Mouse (Mus musculus) liver, postnatal 0 days (tissue): ENCODE results near the gene Uvrag. TPM values are rescaled to one million over a fixed set of nuclear protein-coding genes. Genes with fewer than 3 reads are reported as not detected.
A peak's percentile ranks its signal among the peaks of the same experiment; 100 is the strongest.

Experiments
- ATAC-seq: fragments of 200-750 bp; cut with Nextera tagmentation; 2 replicates; pipeline ENCODE4 v1.8.0; 2017; ENCODE audit warnings: mild to moderate bottlenecking, moderate library complexity
- DNase-seq: peaks from one replicate; pipeline ENCODE4 v3.0.0-alpha.2; 2016
- H3K27ac ChIP-seq: fragments of 300-500 bp; sonication (generic); 2 replicates; pipeline ENCODE4 v1.5.1; 2014; ENCODE audit warnings: antibody characterized with exemption, moderate library complexity, mild to moderate bottlenecking, low read depth
- H3K27me3 ChIP-seq: fragments of 300-500 bp; sonication (generic); 2 replicates; pipeline ENCODE4 v1.6.1; 2014; ENCODE audit warnings: low read length, control low read depth, mixed read lengths; ENCODE audit not compliant: insufficient read depth
- H3K36me3 ChIP-seq: fragments of 300-500 bp; sonication (generic); replicated peaks from 2 replicates; pipeline ENCODE4 v1.6.1; 2014; ENCODE audit warnings: mild to moderate bottlenecking, control low read depth, low read length, moderate library complexity, mixed read lengths; ENCODE audit not compliant: insufficient read depth
- H3K4me1 ChIP-seq: fragments of 300-500 bp; sonication (generic); 2 replicates; pipeline ENCODE4 v1.6.1; 2014; ENCODE audit warnings: antibody characterized with exemption, mild to moderate bottlenecking, control low read depth; ENCODE audit not compliant: insufficient read depth
- H3K4me2 ChIP-seq: fragments of 300-500 bp; sonication (generic); 2 replicates; pipeline ENCODE4 v1.6.1; 2014; ENCODE audit warnings: low read depth, mild to moderate bottlenecking, low read length, moderate library complexity, mixed read lengths
- H3K4me3 ChIP-seq: fragments of 300-500 bp; sonication (generic); 2 replicates; pipeline ENCODE4 v1.5.1; 2014; ENCODE audit warnings: low read depth, low read length
- H3K9ac ChIP-seq: fragments of 300-500 bp; sonication (generic); replicated peaks from 2 replicates; pipeline ENCODE4 v1.6.1; 2014; ENCODE audit warnings: mild to moderate bottlenecking, moderate library complexity
- H3K9me3 ChIP-seq: fragments of 300-500 bp; sonication (generic); 2 replicates; pipeline ENCODE4 v1.6.1; 2016; ENCODE audit warnings: mild to moderate bottlenecking, control low read depth, low read length, mixed read lengths
- CTCF ChIP-seq: sonication (generic); IDR thresholded peaks from 2 replicates; pipeline ENCODE4 v1.5.1; 2016; ENCODE audit warnings: antibody characterized with exemption, low read depth
- EP300 ChIP-seq: IDR thresholded peaks from 2 replicates; pipeline ENCODE4 v1.6.1; 2016; ENCODE audit warnings: antibody characterized with exemption, low read depth, mild to moderate bottlenecking
- WGBS: fragments of 180-500 bp; shearing (Covaris S2); extraction: QIAGEN DNeasy Blood & Tissue Kit; methylation state at CpG from one replicate; pipeline ENCODE4 v1.1.7; 2014; ENCODE audit not compliant: insufficient replicate concordance; 5-methylcytosine and 5-hydroxymethylcytosine counted together
- polyA plus RNA-seq: library from polyadenylated mRNA; unstranded; fragments of >200 nt; fragmentation: Nextera tagmentation; extraction: Ambion mirVana; gene quantifications from 2 replicates; pipeline ENCODE4 v1.2.1, GENCODE M21; 2015

The Uvrag gene
- polyA plus RNA-seq, 1 experiment from 2014 or later, result 11.9 TPM

GRCm38 (mm10) chr7:99021277-99021676 lies 119.7 kb downstream of the Uvrag start:
- WGBS, result 55% methylated on average over 4 of the region's 4 CpGs
- H3K4me3 ChIP-seq, result no peak overlapping the region

GRCm38 (mm10) chr7:99020353-99020752 lies 120.6 kb downstream of the Uvrag start:
- no peak for DNase-seq
- 60% methylated on average over 4 of the region's 4 CpGs for WGBS
- peaks cover 2% of the 10 kb centered on the region; the same call in 1 of the 2 replicates for H3K36me3 ChIP-seq

More at GRCm38 (mm10) chr7:99021277-99021676, 119.7 kb downstream of the Uvrag start:
- Histone ChIP-seq H3K4me1 (0 out of 2 replicates have a peak, but pooled peaks cover 4% of the 10 kb centered on the region), H3K27me3 (no peaks in the 10 kb centered on the region), H3K36me3 (no peaks in the 10 kb centered on the region; the same call in 1 of the 2 replicates), H3K9ac (no peak overlapping the region), H3K4me2 (no peak overlapping the region), H3K9me3 (no peaks in the 10 kb centered on the region), H3K27ac (no peak overlapping the region)
- TF ChIP-seq EP300, result no peak
- no peak for TF ChIP-seq CTCF
- DNase-seq, result no peak
- no peak for ATAC-seq

DNA sequence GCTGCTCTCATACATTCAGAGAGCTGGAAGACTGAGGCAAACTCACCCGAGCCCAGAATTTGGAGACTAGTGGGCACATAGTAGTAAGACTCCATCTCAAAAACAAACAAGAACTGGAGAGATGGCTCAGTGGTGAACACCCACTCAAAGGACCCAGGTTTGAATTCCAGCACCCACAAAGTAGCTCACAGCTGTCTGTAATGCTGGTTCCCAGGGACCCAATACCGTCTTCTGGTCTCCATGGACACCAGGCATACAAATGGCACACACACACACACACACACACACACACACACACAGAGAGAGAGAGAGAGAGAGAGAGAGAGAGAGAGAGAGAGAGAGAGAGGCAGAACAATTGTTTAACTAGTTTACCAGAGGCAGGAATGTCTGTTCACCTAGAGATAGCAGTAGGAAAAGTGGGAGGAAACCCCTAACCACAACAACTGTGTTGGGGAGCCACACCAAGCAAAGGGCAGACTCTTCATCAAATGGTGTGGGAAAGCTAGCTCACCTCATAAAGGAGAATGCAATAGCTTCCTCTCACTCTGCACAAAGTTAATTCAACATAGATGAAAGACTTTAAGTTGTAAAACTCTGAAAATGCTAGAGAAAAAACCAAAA lies 123.6 kb downstream of the Uvrag start:
- ATAC-seq, result no peak
- Histone ChIP-seq H3K27ac (no peak overlapping the region), H3K9ac (no peak overlapping the region), H3K9me3 (no peaks in the 10 kb centered on the region), H3K36me3 (peaks cover 2% of the 10 kb centered on the region; the same call in 1 of the 2 replicates), H3K4me2 (no peak overlapping the region), H3K4me1 (0 out of 2 replicates have a peak, but pooled peaks cover 4% of the 10 kb centered on the region), H3K27me3 (no peaks in the 10 kb centered on the region), H3K4me3 (no peak overlapping the region)
- DNase-seq, result no peak
- TF ChIP-seq CTCF (no peak), EP300 (no peak)
- 69% methylated on average over 2 of the region's 2 CpGs for WGBS

More at GRCm38 (mm10) chr7:99020353-99020752, 120.6 kb downstream of the Uvrag start:
- ATAC-seq, result no peak
- Histone ChIP-seq H3K4me1 (0 out of 2 replicates have a peak, but pooled peaks cover 4% of the 10 kb centered on the region), H3K4me2 (no peak overlapping the region), H3K27ac (no peak overlapping the region), H3K27me3 (no peaks in the 10 kb centered on the region), H3K9ac (no peak overlapping the region), H3K9me3 (no peaks in the 10 kb centered on the region), H3K4me3 (no peak overlapping the region)
- no peak for TF ChIP-seq EP300
- no peak for TF ChIP-seq CTCF

GRCm38 (mm10) chr7:99015914-99016313 lies 125.0 kb downstream of the Uvrag start:
- Histone ChIP-seq H3K36me3 (peaks cover 2% of the 10 kb centered on the region), H3K4me3 (no peak overlapping the region), H3K27ac (no peak overlapping the region), H3K4me1 (0 out of 2 replicates have a peak, but pooled peaks cover 4% of the 10 kb centered on the region), H3K27me3 (no peaks in the 10 kb centered on the region), H3K9ac (no peak overlapping the region), H3K4me2 (no peak overlapping the region), H3K9me3 (no peaks in the 10 kb centered on the region)
- no peak for TF ChIP-seq CTCF
- TF ChIP-seq EP300, result no peak
- no peak for DNase-seq
- ATAC-seq, result no peak
- 81% methylated on average over 8 of the region's 8 CpGs for WGBS

GRCm38 (mm10) chr7:99015419-99015818 lies 125.5 kb downstream of the Uvrag start:
- Histone ChIP-seq H3K36me3 (peaks cover 2% of the 10 kb centered on the region), H3K27me3 (no peaks in the 10 kb centered on the region), H3K4me3 (no peak overlapping the region), H3K4me2 (no peak overlapping the region), H3K9me3 (no peaks in the 10 kb centered on the region), H3K27ac (no peak overlapping the region), H3K4me1 (0 out of 2 replicates have a peak, but pooled peaks cover 4% of the 10 kb centered on the region), H3K9ac (no peak overlapping the region)
- no peak for DNase-seq
- WGBS, result 87% methylated on average over 17 of the region's 17 CpGs
- no peak for TF ChIP-seq EP300
- no peak for TF ChIP-seq CTCF
- no peak for ATAC-seq

GRCm38 (mm10) chr7:99014620-99015019 lies 126.3 kb downstream of the Uvrag start:
- H3K27me3 ChIP-seq, result no peaks in the 10 kb centered on the region
- no peak for DNase-seq
- H3K36me3 ChIP-seq, result peaks cover 2% of the 10 kb centered on the region; the same call in 1 of the 2 replicates
- H3K4me1 ChIP-seq, result 0 out of 2 replicates have a peak, but pooled peaks cover 4% of the 10 kb centered on the region
- ATAC-seq, result peak; percentile 45; the same call in 1 of the 2 replicates
- H3K9ac ChIP-seq, result no peak overlapping the region
- WGBS, result 57% methylated on average over 4 of the region's 4 CpGs
- no peak for TF ChIP-seq CTCF
- no peak for TF ChIP-seq EP300
- H3K27ac ChIP-seq, result no peak overlapping the region
- no peak overlapping the region for H3K4me3 ChIP-seq
- no peaks in the 10 kb centered on the region for H3K9me3 ChIP-seq
- no peak overlapping the region for H3K4me2 ChIP-seq
